Mouse (Mus musculus) hindbrain, embryonic 10.5 days (tissue): Measurements from ENCODE around the gene Lrch3. TPM values are rescaled to one million over a fixed set of nuclear protein-coding genes. Genes with fewer than 3 reads are reported as not detected.
"Not testable (repeated sequence)": the region's sequence is repeated elsewhere in the genome, so short reads cannot be mapped to it uniquely, and the experiment has no call there.

Source experiments
- DNase-seq: peaks from one replicate; pipeline ENCODE4 v3.0.0-alpha.2; 2017; ENCODE audit warnings: low spot score
- H3K27ac ChIP-seq: fragments of 300-500 bp; sonication (generic); 2 replicates; pipeline ENCODE4 v1.5.1; 2016; ENCODE audit warnings: mild to moderate bottlenecking, moderate library complexity
- H3K27me3 ChIP-seq: fragments of 300-500 bp; sonication (generic); 2 replicates; pipeline ENCODE4 v1.6.1; 2016; ENCODE audit warnings: mild to moderate bottlenecking; ENCODE audit not compliant: poor library complexity, insufficient read depth, severe bottlenecking
- H3K36me3 ChIP-seq: fragments of 300-500 bp; sonication (generic); 2 replicates; pipeline ENCODE4 v1.6.1; 2016; ENCODE audit warnings: mild to moderate bottlenecking, moderate library complexity
- H3K4me1 ChIP-seq: fragments of 300-500 bp; sonication (generic); replicated peaks from 2 replicates; pipeline ENCODE4 v1.6.1; 2016; ENCODE audit warnings: mild to moderate bottlenecking
- H3K4me3 ChIP-seq: fragments of 300-500 bp; sonication (generic); 2 replicates; pipeline ENCODE4 v1.5.1; 2016; ENCODE audit warnings: mild to moderate bottlenecking, moderate library complexity
- H3K9me3 ChIP-seq: fragments of 300-500 bp; sonication (generic); 2 replicates; pipeline ENCODE4 v1.6.1; 2016; ENCODE audit warnings: mild to moderate bottlenecking, moderate library complexity
- WGBS: fragments of 180-500 bp; shearing (Covaris S2); methylation state at CpG from one replicate; pipeline ENCODE4 v1.1.7; 2016; 5-methylcytosine and 5-hydroxymethylcytosine counted together
- polyA plus RNA-seq: library from polyadenylated mRNA; unstranded; fragments of >200 nt; fragmentation: Nextera tagmentation; extraction: Ambion mirVana; gene quantifications from 2 replicates; pipeline ENCODE4 v1.2.1, GENCODE M21; 2016

The Lrch3 gene
- polyA plus RNA-seq, 1 experiment from 2014 or later: 30.3 TPM

GRCm38 (mm10) chr16:32927044-32927443 lies 13.1 kb downstream of the Lrch3 start:
- peaks cover 51% of the 10 kb centered on the region for H3K36me3 ChIP-seq
- no peak overlapping the region for H3K4me3 ChIP-seq
- no peaks in the 10 kb centered on the region for H3K27me3 ChIP-seq
- WGBS: 96% methylated on average over 8 of the region's 8 CpGs
- no peak for DNase-seq
- H3K27ac ChIP-seq: no peak overlapping the region
- H3K4me1 ChIP-seq: peaks cover 5% of the 10 kb centered on the region; the same call in 1 of the 2 replicates
- H3K9me3 ChIP-seq: no peaks in the 10 kb centered on the region

- no peak overlapping the region for H3K27ac ChIP-seq
- H3K4me3 ChIP-seq: no peak overlapping the region
- no peaks in the 10 kb centered on the region for H3K9me3 ChIP-seq
- H3K36me3 ChIP-seq: peaks cover 28% of the 10 kb centered on the region
- no peak for DNase-seq
- H3K4me1 ChIP-seq: peaks cover 5% of the 10 kb centered on the region; the same call in 1 of the 2 replicates
- no peaks in the 10 kb centered on the region for H3K27me3 ChIP-seq
- 20% methylated on average over 2 of the region's 2 CpGs for WGBS
Observed at GRCm38 (mm10) chr16:32929918-32930317, 16.0 kb downstream of the Lrch3 start.

- Histone ChIP-seq H3K27me3 (no peaks in the 10 kb centered on the region), H3K27ac (no peak overlapping the region), H3K4me3 (no peak overlapping the region), H3K36me3 (no peaks in the 10 kb centered on the region), H3K9me3 (no peaks in the 10 kb centered on the region), H3K4me1 (peaks cover 10% of the 10 kb centered on the region)
- WGBS: 74% methylated on average over 2 of the region's 2 CpGs
- DNase-seq: no peak
Observed at GRCm38 (mm10) chr16:32934470-32934869, 20.6 kb downstream of the Lrch3 start.

- Histone ChIP-seq H3K4me3 (no peak overlapping the region), H3K9me3 (no peaks in the 10 kb centered on the region), H3K4me1 (peaks cover 5% of the 10 kb centered on the region), H3K36me3 (no peaks in the 10 kb centered on the region), H3K27ac (no peak overlapping the region), H3K27me3 (no peaks in the 10 kb centered on the region)
- 73% methylated on average over 1 of the region's 1 CpGs for WGBS
- DNase-seq: no peak
Observed at GRCm38 (mm10) chr16:32935088-32935487, 21.2 kb downstream of the Lrch3 start.

GRCm38 (mm10) chr16:32937358-32937757 lies 23.5 kb downstream of the Lrch3 start:
- Histone ChIP-seq H3K36me3 (no peaks in the 10 kb centered on the region), H3K9me3 (0 out of 2 replicates have a peak, but pooled peaks cover 3% of the 10 kb centered on the region), H3K4me1 (peaks cover 5% of the 10 kb centered on the region), H3K27ac (no peak overlapping the region), H3K27me3 (no peaks in the 10 kb centered on the region), H3K4me3 (no peak overlapping the region)
- WGBS: 93% methylated on average over 2 of the region's 2 CpGs
- DNase-seq: no peak

GRCm38 (mm10) chr16:32939301-32939700 lies 25.4 kb downstream of the Lrch3 start:
- H3K27me3 ChIP-seq, H3K36me3 ChIP-seq, H3K4me3 ChIP-seq, DNase-seq, H3K27ac ChIP-seq, H3K9me3 ChIP-seq, H3K4me1 ChIP-seq: not testable (repeated sequence)
- 25% methylated on average over 3 of the region's 3 CpGs for WGBS

GRCm38 (mm10) chr16:32939716-32940115 lies 25.8 kb downstream of the Lrch3 start:
- not testable (repeated sequence) for H3K4me1 ChIP-seq, DNase-seq, H3K4me3 ChIP-seq, H3K36me3 ChIP-seq, H3K27ac ChIP-seq, H3K9me3 ChIP-seq, H3K27me3 ChIP-seq
- WGBS: 90% methylated on average over 4 of the region's 4 CpGs

- not testable (repeated sequence) for H3K27me3 ChIP-seq, H3K36me3 ChIP-seq, H3K9me3 ChIP-seq, DNase-seq, H3K4me3 ChIP-seq, H3K4me1 ChIP-seq, H3K27ac ChIP-seq
- WGBS: 91% methylated on average over 2 of the region's 2 CpGs
Observed at GRCm38 (mm10) chr16:32941226-32941625, 27.3 kb downstream of the Lrch3 start.

GRCm38 (mm10) chr16:32942694-32943093 lies 28.8 kb downstream of the Lrch3 start:
- no peaks in the 10 kb centered on the region for H3K36me3 ChIP-seq
- H3K27me3 ChIP-seq: no peaks in the 10 kb centered on the region
- H3K4me1 ChIP-seq: peaks cover under 1% of the 10 kb centered on the region
- H3K9me3 ChIP-seq: 0 out of 2 replicates have a peak, but pooled peaks cover 3% of the 10 kb centered on the region
- H3K4me3 ChIP-seq: no peak overlapping the region
- no peak for DNase-seq
- no peak overlapping the region for H3K27ac ChIP-seq
- WGBS: 93% methylated on average over 5 of the region's 5 CpGs

GRCm38 (mm10) chr16:32945379-32945778 lies 31.5 kb downstream of the Lrch3 start:
- Histone ChIP-seq H3K9me3 (0 out of 2 replicates have a peak, but pooled peaks cover 3% of the 10 kb centered on the region), H3K36me3 (peaks cover 3% of the 10 kb centered on the region), H3K4me3 (no peak overlapping the region), H3K27ac (no peak overlapping the region), H3K4me1 (peaks cover 3% of the 10 kb centered on the region; the same call in 1 of the 2 replicates), H3K27me3 (no peaks in the 10 kb centered on the region)
- WGBS: 56% methylated on average over 5 of the region's 5 CpGs
- no peak for DNase-seq

- no peaks in the 10 kb centered on the region for H3K9me3 ChIP-seq
Observed at GRCm38 (mm10) chr16:32948016-32948415, 34.1 kb downstream of the Lrch3 start.

GRCm38 (mm10) chr16:32948656-32949055 lies 34.8 kb downstream of the Lrch3 start:
- Histone ChIP-seq H3K27me3 (no peaks in the 10 kb centered on the region), H3K27ac (no peak overlapping the region), H3K4me1 (peaks cover 3% of the 10 kb centered on the region; the same call in 1 of the 2 replicates), H3K9me3 (no peaks in the 10 kb centered on the region), H3K4me3 (no peak overlapping the region), H3K36me3 (peaks cover 14% of the 10 kb centered on the region)
- 90% methylated on average over 5 of the region's 5 CpGs for WGBS
- no peak for DNase-seq

More at GRCm38 (mm10) chr16:32948016-32948415, 34.1 kb downstream of the Lrch3 start:
- peaks cover 3% of the 10 kb centered on the region; the same call in 1 of the 2 replicates for H3K4me1 ChIP-seq
- peaks cover 14% of the 10 kb centered on the region for H3K36me3 ChIP-seq
- no peak overlapping the region for H3K27ac ChIP-seq
- no peak overlapping the region for H3K4me3 ChIP-seq
- no peak for DNase-seq
- H3K27me3 ChIP-seq: no peaks in the 10 kb centered on the region
- WGBS: 79% methylated on average over 8 of the region's 8 CpGs

GRCm38 (mm10) chr16:32949281-32949680 lies 35.4 kb downstream of the Lrch3 start:
- no peak for DNase-seq
- Histone ChIP-seq H3K36me3 (peaks cover 15% of the 10 kb centered on the region), H3K4me1 (peaks cover 3% of the 10 kb centered on the region; the same call in 1 of the 2 replicates), H3K9me3 (no peaks in the 10 kb centered on the region), H3K27me3 (no peaks in the 10 kb centered on the region), H3K27ac (no peak overlapping the region), H3K4me3 (no peak overlapping the region)

- Histone ChIP-seq H3K27me3 (no peaks in the 10 kb centered on the region), H3K27ac (no peak overlapping the region), H3K4me1 (0 out of 2 replicates have a peak, but pooled peaks cover 3% of the 10 kb centered on the region), H3K36me3 (peaks cover 28% of the 10 kb centered on the region), H3K4me3 (no peak overlapping the region), H3K9me3 (no peaks in the 10 kb centered on the region)
- WGBS: 79% methylated on average over 2 of the region's 2 CpGs
- no peak for DNase-seq
Observed at GRCm38 (mm10) chr16:32951074-32951473, 37.2 kb downstream of the Lrch3 start.
